Mouse (Mus musculus): ENCODE results near the gene Osbpl8. TPM values are rescaled to one million over a fixed set of nuclear protein-coding genes. Genes with fewer than 3 reads are reported as not detected.
A peak's percentile ranks its signal among the peaks of the same experiment; 100 is the strongest.

The Osbpl8 gene
- polyA plus RNA-seq, 1 experiment from 2014 or later, result 315 TPM

GRCm38 (mm10) chr10:111256156-111256555 is 91.6 kb downstream of the Osbpl8 start:
- H3K27ac ChIP-seq, result no peak overlapping the region
- H3K79me2 ChIP-seq (ENCODE audit: inconsistent target), result peaks cover 100% of the 10 kb centered on the region
- H3K36me3 ChIP-seq (ENCODE audit: inconsistent target), result peaks cover 37% of the 10 kb centered on the region
- H3K4me3 ChIP-seq (ENCODE audit: inconsistent target), result no peak overlapping the region
- 82% methylated on average over 2 of the region's 3 CpGs for WGBS (ENCODE audit: missing documents)

GRCm38 (mm10) chr10:111257358-111257757 is 92.8 kb downstream of the Osbpl8 start:
- Histone ChIP-seq H3K27ac (no peak overlapping the region), H3K36me3 (ENCODE audit: inconsistent target) (peaks cover 37% of the 10 kb centered on the region), H3K4me3 (ENCODE audit: inconsistent target) (no peak overlapping the region), H3K79me2 (ENCODE audit: inconsistent target) (peaks cover 100% of the 10 kb centered on the region)
- WGBS (ENCODE audit: missing documents), result 79% methylated on average over 3 of the region's 3 CpGs

GRCm38 (mm10) chr10:111258256-111258655 is 93.7 kb downstream of the Osbpl8 start:
- no peak overlapping the region for H3K4me3 ChIP-seq (ENCODE audit: inconsistent target)
- 97% methylated on average over 3 of the region's 3 CpGs for WGBS (ENCODE audit: missing documents)

GRCm38 (mm10) chr10:111271687-111272086 is 107.1 kb downstream of the Osbpl8 start:
- WGBS (ENCODE audit: missing documents), result 95% methylated on average over 15 of the region's 15 CpGs
- peaks cover 96% of the 10 kb centered on the region for H3K36me3 ChIP-seq (ENCODE audit: inconsistent target)

More at GRCm38 (mm10) chr10:111258256-111258655, 93.7 kb downstream of the Osbpl8 start:
- peaks cover 100% of the 10 kb centered on the region for H3K79me2 ChIP-seq (ENCODE audit: inconsistent target)
- no peak overlapping the region for H3K27ac ChIP-seq
- H3K36me3 ChIP-seq (ENCODE audit: inconsistent target), result peaks cover 38% of the 10 kb centered on the region

GRCm38 (mm10) chr10:111272905-111273304 is 108.4 kb downstream of the Osbpl8 start:
- Histone ChIP-seq H3K36me3 (ENCODE audit: inconsistent target) (peaks cover 96% of the 10 kb centered on the region), H3K79me2 (ENCODE audit: inconsistent target) (peaks cover 98% of the 10 kb centered on the region), H3K4me3 (ENCODE audit: inconsistent target) (no peak overlapping the region), H3K27ac (peak overlapping the region; percentile 73)
- 89% methylated on average over 11 of the region's 11 CpGs for WGBS (ENCODE audit: missing documents)

More at GRCm38 (mm10) chr10:111271687-111272086, 107.1 kb downstream of the Osbpl8 start:
- H3K27ac ChIP-seq, result no peak overlapping the region
- peaks cover 98% of the 10 kb centered on the region for H3K79me2 ChIP-seq (ENCODE audit: inconsistent target)
- H3K4me3 ChIP-seq (ENCODE audit: inconsistent target), result no peak overlapping the region

GRCm38 (mm10) chr10:111273463-111274088 is 109.0 kb downstream of the Osbpl8 start:
- Histone ChIP-seq H3K27ac (peak overlapping the region; percentile 73), H3K4me3 (ENCODE audit: inconsistent target) (no peak overlapping the region), H3K79me2 (ENCODE audit: inconsistent target) (peaks cover 98% of the 10 kb centered on the region), H3K36me3 (ENCODE audit: inconsistent target) (peaks cover 96% of the 10 kb centered on the region)
- 72% methylated on average over 5 of the region's 5 CpGs for WGBS (ENCODE audit: missing documents)

GRCm38 (mm10) chr10:111275822-111276221 is 111.3 kb downstream of the Osbpl8 start:
- Histone ChIP-seq H3K36me3 (ENCODE audit: inconsistent target) (peaks cover 97% of the 10 kb centered on the region), H3K4me3 (ENCODE audit: inconsistent target) (no peak overlapping the region), H3K27ac (no peak overlapping the region), H3K79me2 (ENCODE audit: inconsistent target) (peaks cover 95% of the 10 kb centered on the region)
- 100% methylated on average over 2 of the region's 2 CpGs for WGBS (ENCODE audit: missing documents)

- H3K27ac ChIP-seq, result no peak overlapping the region
- peaks cover 23% of the 10 kb centered on the region; the same call in 1 of the 2 replicates for H3K36me3 ChIP-seq (ENCODE audit: inconsistent target)
Measured at GRCm38 (mm10) chr10:111297631-111298030, 133.1 kb downstream of the Osbpl8 start.

GRCm38 (mm10) chr10:111298140-111299098 is 133.9 kb downstream of the Osbpl8 start, which contains the start of gene Bbs10:
Bbs10 (plus strand) TSS chr10:111298679.
- H3K36me3 ChIP-seq (ENCODE audit: inconsistent target), result peaks cover 16% of the 10 kb centered on the region; the same call in 1 of the 2 replicates
- H3K4me3 ChIP-seq (ENCODE audit: inconsistent target), result peak within 1 kb of the TSS; percentile 19; the same call in 1 of the 2 replicates
- H3K79me2 ChIP-seq (ENCODE audit: inconsistent target), result no peaks in the 10 kb centered on the region
- H3K27ac ChIP-seq, result peak within 1 kb of the TSS; percentile 17; the same call in 1 of the 2 replicates
- 2% methylated on average over 54 of the region's 54 CpGs for WGBS (ENCODE audit: missing documents)

More at GRCm38 (mm10) chr10:111297631-111298030, 133.1 kb downstream of the Osbpl8 start:
- Histone ChIP-seq H3K4me3 (ENCODE audit: inconsistent target) (no peak overlapping the region; the same call in 1 of the 2 replicates), H3K79me2 (ENCODE audit: inconsistent target) (no peaks in the 10 kb centered on the region)
- WGBS (ENCODE audit: missing documents), result 48% methylated on average over 6 of the region's 6 CpGs

GRCm38 (mm10) chr10:111299591-111299990 is 135.0 kb downstream of the Osbpl8 start:
- H3K79me2 ChIP-seq (ENCODE audit: inconsistent target), result no peaks in the 10 kb centered on the region
- peaks cover 4% of the 10 kb centered on the region; the same call in 1 of the 2 replicates for H3K36me3 ChIP-seq (ENCODE audit: inconsistent target)
- no peak overlapping the region for H3K4me3 ChIP-seq (ENCODE audit: inconsistent target)
- H3K27ac ChIP-seq, result no peak overlapping the region
- 79% methylated on average over 6 of the region's 6 CpGs for WGBS (ENCODE audit: missing documents)

GRCm38 (mm10) chr10:111301041-111301440 is 136.5 kb downstream of the Osbpl8 start:
- Histone ChIP-seq H3K4me3 (ENCODE audit: inconsistent target) (no peak overlapping the region), H3K79me2 (ENCODE audit: inconsistent target) (no peaks in the 10 kb centered on the region), H3K27ac (no peak overlapping the region), H3K36me3 (ENCODE audit: inconsistent target) (no peaks in the 10 kb centered on the region)
- 92% methylated on average over 5 of the region's 5 CpGs for WGBS (ENCODE audit: missing documents)

- no peaks in the 10 kb centered on the region for H3K79me2 ChIP-seq (ENCODE audit: inconsistent target)
- H3K36me3 ChIP-seq (ENCODE audit: inconsistent target), result no peaks in the 10 kb centered on the region
- 83% methylated on average over 6 of the region's 6 CpGs for WGBS (ENCODE audit: missing documents)
- H3K27ac ChIP-seq, result no peak overlapping the region
- no peak overlapping the region for H3K4me3 ChIP-seq (ENCODE audit: inconsistent target)
Measured at GRCm38 (mm10) chr10:111302486-111302885, 137.9 kb downstream of the Osbpl8 start.

GRCm38 (mm10) chr10:111308850-111309501 is 144.4 kb downstream of the Osbpl8 start:
- Histone ChIP-seq H3K27ac (no peak overlapping the region), H3K4me3 (ENCODE audit: inconsistent target) (no peak overlapping the region), H3K36me3 (ENCODE audit: inconsistent target) (no peaks in the 10 kb centered on the region), H3K79me2 (ENCODE audit: inconsistent target) (no peaks in the 10 kb centered on the region)
- WGBS (ENCODE audit: missing documents), result 90% methylated on average over 13 of the region's 13 CpGs

GRCm38 (mm10) chr10:111313282-111313681 is 148.7 kb downstream of the Osbpl8 start:
- H3K4me3 ChIP-seq (ENCODE audit: inconsistent target), result no peak overlapping the region
- no peaks in the 10 kb centered on the region for H3K36me3 ChIP-seq (ENCODE audit: inconsistent target)
- no peaks in the 10 kb centered on the region for H3K79me2 ChIP-seq (ENCODE audit: inconsistent target)
- H3K27ac ChIP-seq, result no peak overlapping the region
- WGBS (ENCODE audit: missing documents), result 93% methylated on average over 6 of the region's 6 CpGs
